Mouse (Mus musculus) midbrain, embryonic 13.5 days (tissue): ENCODE measurements at regions not wholly inside any gene's neighbourhood (a gene's known extent, or its start where the extent isn't known, plus 50 kb on each side); places are given as distances from the start of the nearest gene placed in this dataset.

Experiments
- ATAC-seq: fragments of 200-750 bp; cut with Nextera tagmentation; 2 replicates; pipeline ENCODE4 v1.8.0; 2017; ENCODE audit warnings: mild to moderate bottlenecking, moderate TSS enrichment, moderate library complexity
- H3K27ac ChIP-seq: fragments of 300-500 bp; sonication (generic); 2 replicates; pipeline ENCODE4 v1.5.1; 2015; ENCODE audit warnings: inconsistent platforms, mild to moderate bottlenecking, moderate library complexity
- H3K27me3 ChIP-seq: fragments of 300-500 bp; sonication (generic); 2 replicates; pipeline ENCODE4 v1.6.1; 2015; ENCODE audit warnings: mild to moderate bottlenecking, inconsistent platforms
- H3K36me3 ChIP-seq: fragments of 300-500 bp; sonication (generic); 2 replicates; pipeline ENCODE4 v1.6.1; 2015; ENCODE audit warnings: mild to moderate bottlenecking, inconsistent platforms
- H3K4me1 ChIP-seq: fragments of 300-500 bp; sonication (generic); replicated peaks from 2 replicates; pipeline ENCODE4 v1.6.1; 2015; ENCODE audit warnings: inconsistent platforms
- H3K4me2 ChIP-seq: fragments of 300-500 bp; sonication (generic); replicated peaks from 2 replicates; pipeline ENCODE4 v1.6.1; 2015; ENCODE audit warnings: moderate library complexity, mild to moderate bottlenecking, inconsistent platforms
- H3K4me3 ChIP-seq: fragments of 300-500 bp; sonication (generic); replicated peaks from 2 replicates; pipeline ENCODE4 v1.5.1; 2015; ENCODE audit warnings: mild to moderate bottlenecking, inconsistent platforms
- H3K9ac ChIP-seq: fragments of 300-500 bp; sonication (generic); replicated peaks from 2 replicates; pipeline ENCODE4 v1.6.1; 2015; ENCODE audit warnings: mild to moderate bottlenecking, inconsistent platforms
- H3K9me3 ChIP-seq: fragments of 300-500 bp; sonication (generic); 2 replicates; pipeline ENCODE4 v1.6.1; 2016; ENCODE audit warnings: mild to moderate bottlenecking, inconsistent platforms
- WGBS: fragments of 180-500 bp; shearing (Covaris S2); methylation state at CpG from one replicate; pipeline ENCODE4 v1.1.7; 2015; 5-methylcytosine and 5-hydroxymethylcytosine counted together

DNA sequence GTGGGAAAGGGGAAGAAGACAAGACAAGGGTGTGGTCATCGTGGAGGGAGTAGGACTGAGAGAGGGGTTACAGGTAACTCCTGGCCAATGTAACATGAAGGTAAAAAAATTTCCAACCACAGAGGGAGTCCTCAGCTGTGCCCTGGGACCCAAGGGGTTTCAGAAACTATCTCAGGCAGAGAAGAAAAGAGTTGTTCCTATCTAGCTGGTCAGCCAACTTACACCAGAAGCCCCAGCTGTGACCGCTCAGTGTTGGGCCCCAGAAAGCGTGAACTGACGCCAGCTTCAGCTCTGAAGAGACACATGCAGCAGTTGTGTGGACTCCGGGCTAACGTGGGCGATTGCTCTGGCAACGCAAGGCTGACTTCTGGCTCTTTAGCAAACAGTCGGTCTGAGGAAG lies 52.2 kb downstream of the Rhob start:
- no peak for ATAC-seq
- no peaks in the 10 kb centered on the region for H3K9me3 ChIP-seq
- 82% methylated on average over 9 of the region's 9 CpGs for WGBS
- peaks cover 11% of the 10 kb centered on the region; the same call in 1 of the 2 replicates for H3K4me1 ChIP-seq
- H3K27ac ChIP-seq = no peak overlapping the region
- H3K36me3 ChIP-seq = no peaks in the 10 kb centered on the region
- no peak overlapping the region for H3K4me2 ChIP-seq
- 0 out of 2 replicates have a peak, but pooled peaks cover 2% of the 10 kb centered on the region for H3K27me3 ChIP-seq
- no peak overlapping the region for H3K4me3 ChIP-seq
- no peak overlapping the region for H3K9ac ChIP-seq

DNA sequence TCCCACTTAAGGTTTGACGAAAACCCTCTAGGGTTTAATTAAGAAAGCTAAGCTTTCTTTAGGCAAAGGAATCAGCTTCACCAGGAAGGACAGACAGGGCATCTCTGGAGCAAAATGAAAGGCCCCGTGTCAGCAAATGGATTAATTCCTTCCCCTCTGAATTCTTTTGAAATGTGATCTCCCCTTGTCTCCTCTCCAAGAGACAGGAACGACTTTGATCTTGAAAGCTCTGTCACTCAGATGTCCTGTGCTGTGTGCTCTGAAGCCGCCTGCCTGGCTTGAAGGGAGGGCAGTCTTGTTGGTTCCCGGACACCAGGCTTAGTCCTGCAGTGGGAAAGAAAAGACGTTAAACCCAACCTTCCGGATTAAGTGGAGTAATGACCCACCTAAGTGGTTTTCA lies 52.8 kb downstream of the Rhob start:
- Histone ChIP-seq H3K4me1 (peaks cover 11% of the 10 kb centered on the region; the same call in 1 of the 2 replicates), H3K27me3 (0 out of 2 replicates have a peak, but pooled peaks cover 2% of the 10 kb centered on the region), H3K4me3 (no peak overlapping the region), H3K36me3 (no peaks in the 10 kb centered on the region), H3K9ac (no peak overlapping the region), H3K27ac (no peak overlapping the region), H3K4me2 (no peak overlapping the region), H3K9me3 (no peaks in the 10 kb centered on the region)
- 4% methylated on average over 7 of the region's 7 CpGs for WGBS
- peak; percentile 51; the same call in 1 of the 2 replicates for ATAC-seq

DNA sequence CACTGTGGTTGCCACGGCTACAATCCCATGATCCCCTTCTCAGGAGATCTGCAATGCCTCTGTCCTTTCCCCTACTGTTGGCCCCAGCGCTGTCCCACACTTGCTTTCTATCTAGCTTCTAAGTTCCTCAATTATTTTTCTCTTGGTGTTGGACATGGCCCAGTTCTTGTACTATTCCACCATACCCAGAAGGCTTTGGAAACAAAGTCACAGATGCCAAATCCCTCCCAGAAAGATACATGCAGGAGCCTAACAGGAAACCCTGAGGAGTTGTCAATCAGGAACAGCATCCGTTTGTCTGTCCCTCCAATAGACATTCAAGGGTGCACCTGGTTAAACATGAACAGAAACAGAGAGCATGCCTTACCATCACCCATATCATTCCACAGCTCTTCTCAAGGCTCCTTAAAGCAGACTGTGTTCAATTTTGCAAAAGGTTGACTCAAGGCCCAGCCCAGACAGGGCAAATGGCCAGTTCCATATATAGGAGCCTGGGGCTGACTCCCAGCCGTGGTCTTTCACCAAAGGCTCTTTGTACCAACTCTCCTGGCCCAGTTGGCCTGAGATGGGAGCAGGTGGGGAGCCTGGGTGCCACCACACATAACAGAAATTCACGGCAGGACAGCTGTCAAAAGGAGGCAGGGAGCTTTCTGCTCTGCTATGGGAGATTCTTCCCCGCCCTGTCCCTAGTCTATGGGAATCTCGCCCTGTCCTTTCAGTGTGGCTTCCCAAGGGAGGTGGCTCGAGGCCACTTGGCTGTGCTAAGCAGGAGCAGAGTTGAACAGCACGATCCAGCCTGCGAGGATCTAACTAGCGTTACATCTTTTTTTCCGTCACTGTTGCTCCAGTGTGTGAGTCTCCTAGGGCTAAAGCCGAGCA lies 54.6 kb downstream of the Rhob start:
- 75% methylated on average over 13 of the region's 13 CpGs for WGBS
- Histone ChIP-seq H3K27ac (no peak overlapping the region), H3K9ac (no peak overlapping the region), H3K4me1 (peaks cover 7% of the 10 kb centered on the region; the same call in 1 of the 2 replicates), H3K4me2 (no peak overlapping the region), H3K36me3 (no peaks in the 10 kb centered on the region), H3K27me3 (0 out of 2 replicates have a peak, but pooled peaks cover 2% of the 10 kb centered on the region), H3K4me3 (no peak overlapping the region), H3K9me3 (no peaks in the 10 kb centered on the region)
- ATAC-seq = no peak

DNA sequence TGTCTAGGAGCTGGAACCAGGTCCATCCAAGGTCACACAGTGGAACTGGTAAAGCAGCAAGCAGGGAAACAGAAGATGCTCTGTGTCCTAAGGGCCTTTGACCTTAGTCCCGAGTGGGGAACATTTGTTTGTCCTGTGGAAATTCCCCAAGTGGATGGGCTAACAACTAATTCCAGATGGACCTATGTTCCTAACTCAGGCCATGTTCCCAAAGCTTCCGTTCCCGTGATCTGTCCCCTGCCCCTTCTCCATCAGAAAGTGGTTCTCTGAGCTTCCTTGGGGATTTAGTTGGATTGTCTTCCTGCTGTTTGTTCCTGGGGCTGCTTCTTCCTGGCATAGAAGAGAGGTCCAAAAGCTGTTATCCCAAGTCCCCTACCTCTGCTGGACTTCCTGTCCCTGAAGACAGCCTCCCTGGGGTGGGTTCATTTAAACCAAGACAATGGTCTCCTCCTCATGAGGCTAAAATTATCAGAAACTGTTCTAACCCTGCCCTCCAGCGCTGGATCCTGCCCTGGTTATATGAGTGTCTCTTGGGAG lies 55.8 kb downstream of the Rhob start:
- H3K27ac ChIP-seq = no peak overlapping the region
- no peak overlapping the region for H3K9ac ChIP-seq
- WGBS = 73% methylated on average over 4 of the region's 4 CpGs
- peaks cover 7% of the 10 kb centered on the region; the same call in 1 of the 2 replicates for H3K4me1 ChIP-seq
- H3K9me3 ChIP-seq = no peaks in the 10 kb centered on the region
- H3K4me2 ChIP-seq = no peak overlapping the region
- H3K27me3 ChIP-seq = 0 out of 2 replicates have a peak, but pooled peaks cover 2% of the 10 kb centered on the region
- no peaks in the 10 kb centered on the region for H3K36me3 ChIP-seq
- no peak for ATAC-seq
- H3K4me3 ChIP-seq = no peak overlapping the region

DNA sequence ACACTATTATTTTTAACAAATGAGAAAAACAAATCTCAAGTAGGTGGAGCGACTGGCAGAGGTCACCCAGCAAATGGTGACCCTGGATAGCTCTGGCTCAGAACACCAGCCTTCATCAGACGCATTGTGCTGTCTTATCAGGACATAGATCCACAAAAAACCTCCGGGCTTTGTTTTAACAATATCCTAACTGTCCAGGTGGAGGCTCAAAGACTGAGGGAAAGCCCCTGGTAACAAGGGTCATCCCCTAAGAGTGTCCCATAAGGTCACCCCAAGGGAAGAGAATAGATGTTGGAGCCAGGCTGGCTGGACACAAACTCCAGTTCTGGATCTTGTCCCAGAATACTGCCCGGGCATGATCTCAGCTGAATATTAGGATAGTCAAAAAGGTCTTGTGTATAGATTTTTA lies 56.6 kb downstream of the Rhob start:
- no peak overlapping the region for H3K9ac ChIP-seq
- H3K27me3 ChIP-seq = 0 out of 2 replicates have a peak, but pooled peaks cover 2% of the 10 kb centered on the region
- no peaks in the 10 kb centered on the region for H3K36me3 ChIP-seq
- H3K4me2 ChIP-seq = no peak overlapping the region
- H3K9me3 ChIP-seq = no peaks in the 10 kb centered on the region
- WGBS = 89% methylated on average over 4 of the region's 4 CpGs
- H3K4me3 ChIP-seq = no peak overlapping the region
- ATAC-seq = no peak
- no peak overlapping the region for H3K27ac ChIP-seq
- H3K4me1 ChIP-seq = peaks cover 7% of the 10 kb centered on the region; the same call in 1 of the 2 replicates

DNA sequence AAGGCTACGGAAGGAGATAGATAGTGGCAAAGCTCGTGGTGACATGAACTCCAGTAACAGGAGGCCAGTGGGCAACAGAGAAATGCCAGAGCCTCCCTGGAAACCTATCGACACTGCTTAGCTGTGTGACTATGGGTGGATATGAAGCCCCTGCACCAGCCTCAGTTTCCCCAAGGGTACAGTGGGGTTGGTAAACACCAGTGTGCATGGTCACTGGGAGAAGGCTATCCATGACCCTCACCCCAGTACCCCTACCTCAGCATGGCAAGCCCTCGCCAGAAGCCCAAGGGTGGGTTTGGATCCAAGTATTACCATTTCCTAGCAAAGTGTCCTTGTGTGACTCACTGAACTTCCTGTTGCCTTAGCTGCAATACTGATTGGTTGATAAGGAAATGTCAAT lies 58.5 kb downstream of the Rhob start:
- ATAC-seq = no peak
- no peak overlapping the region for H3K9ac ChIP-seq
- WGBS = 90% methylated on average over 4 of the region's 4 CpGs

DNA sequence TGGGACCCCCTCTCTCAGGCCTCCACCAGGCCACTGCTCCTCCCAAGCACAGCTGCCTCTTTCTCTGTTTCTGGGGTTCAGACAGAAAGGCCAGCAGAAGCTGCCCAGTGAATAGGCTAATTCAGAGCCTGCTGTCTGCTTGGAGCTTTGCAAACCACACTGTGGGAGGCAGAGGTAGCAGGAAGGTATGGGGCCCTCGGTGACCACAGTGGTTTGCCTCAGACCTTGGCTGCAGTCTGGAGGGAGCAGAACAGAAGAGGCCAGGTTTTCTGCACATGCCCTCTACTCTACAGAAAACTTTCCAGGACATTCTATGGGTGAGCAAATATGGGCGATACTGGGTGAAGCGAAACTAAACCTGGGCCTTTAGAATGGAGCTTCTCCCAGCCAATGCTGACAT lies 59.4 kb downstream of the Rhob start:
- H3K27ac ChIP-seq = no peak overlapping the region
- H3K4me3 ChIP-seq = no peak overlapping the region
- 90% methylated on average over 3 of the region's 3 CpGs for WGBS
- H3K27me3 ChIP-seq = no peaks in the 10 kb centered on the region
- no peak overlapping the region for H3K9ac ChIP-seq
- no peaks in the 10 kb centered on the region for H3K36me3 ChIP-seq
- ATAC-seq = no peak
- H3K9me3 ChIP-seq = no peaks in the 10 kb centered on the region
- 0 out of 2 replicates have a peak, but pooled peaks cover 7% of the 10 kb centered on the region for H3K4me1 ChIP-seq
- no peak overlapping the region for H3K4me2 ChIP-seq

More for the DNA sequence above, 58.5 kb downstream of the Rhob start:
- H3K4me1 ChIP-seq = 0 out of 2 replicates have a peak, but pooled peaks cover 7% of the 10 kb centered on the region
- no peaks in the 10 kb centered on the region for H3K27me3 ChIP-seq
- H3K27ac ChIP-seq = no peak overlapping the region
- H3K9me3 ChIP-seq = no peaks in the 10 kb centered on the region
- H3K36me3 ChIP-seq = no peaks in the 10 kb centered on the region
- no peak overlapping the region for H3K4me2 ChIP-seq
- H3K4me3 ChIP-seq = no peak overlapping the region

DNA sequence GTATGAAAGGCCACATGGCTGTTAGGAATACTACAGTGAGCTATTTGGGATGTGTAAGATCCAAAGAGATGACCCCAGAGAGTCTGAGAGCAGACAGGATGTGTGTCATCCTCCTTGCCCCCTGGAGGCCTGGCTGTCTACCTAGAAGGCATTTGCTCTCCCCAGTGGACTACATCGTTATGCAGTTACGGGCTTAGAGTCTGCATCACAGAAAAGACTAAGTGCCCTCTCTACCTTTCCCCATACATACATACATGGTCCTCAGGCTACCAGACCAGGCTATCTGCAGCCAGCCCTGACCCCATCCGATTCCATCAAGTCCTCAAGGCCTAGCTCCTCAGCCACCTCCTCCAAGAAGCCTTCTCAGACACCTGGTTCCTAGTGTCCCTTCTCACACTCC lies 59.9 kb downstream of the Rhob start:
- Histone ChIP-seq H3K27me3 (no peaks in the 10 kb centered on the region), H3K4me3 (no peak overlapping the region), H3K4me1 (0 out of 2 replicates have a peak, but pooled peaks cover 7% of the 10 kb centered on the region), H3K4me2 (no peak overlapping the region), H3K36me3 (no peaks in the 10 kb centered on the region), H3K27ac (no peak overlapping the region), H3K9ac (no peak overlapping the region), H3K9me3 (no peaks in the 10 kb centered on the region)
- WGBS = 74% methylated on average over 3 of the region's 3 CpGs
- ATAC-seq = no peak

DNA sequence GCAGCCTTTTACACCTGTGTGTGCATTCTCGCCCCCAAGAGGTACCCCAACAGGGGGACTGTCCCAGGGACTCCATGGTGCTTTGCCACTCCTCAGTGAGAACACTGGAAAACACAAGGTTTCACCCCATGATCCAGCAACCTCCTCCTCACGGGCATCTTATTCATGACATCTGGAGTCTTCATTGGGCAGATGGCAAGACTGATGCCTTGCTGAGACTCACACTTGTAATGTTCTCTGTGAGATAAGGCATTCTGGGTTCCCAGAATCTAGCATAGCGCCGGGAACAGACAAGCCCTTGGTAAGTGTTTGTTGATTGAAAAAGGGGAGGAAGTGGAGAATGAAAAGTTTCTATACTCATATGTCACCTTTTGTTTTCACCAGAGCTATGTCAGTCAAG lies 60.3 kb downstream of the Rhob start:
- Histone ChIP-seq H3K27me3 (no peaks in the 10 kb centered on the region), H3K9me3 (no peaks in the 10 kb centered on the region), H3K4me2 (no peak overlapping the region), H3K36me3 (no peaks in the 10 kb centered on the region), H3K4me1 (0 out of 2 replicates have a peak, but pooled peaks cover 7% of the 10 kb centered on the region), H3K27ac (no peak overlapping the region), H3K9ac (no peak overlapping the region), H3K4me3 (no peak overlapping the region)
- ATAC-seq = no peak
- WGBS = 79% methylated on average over 4 of the region's 4 CpGs

DNA sequence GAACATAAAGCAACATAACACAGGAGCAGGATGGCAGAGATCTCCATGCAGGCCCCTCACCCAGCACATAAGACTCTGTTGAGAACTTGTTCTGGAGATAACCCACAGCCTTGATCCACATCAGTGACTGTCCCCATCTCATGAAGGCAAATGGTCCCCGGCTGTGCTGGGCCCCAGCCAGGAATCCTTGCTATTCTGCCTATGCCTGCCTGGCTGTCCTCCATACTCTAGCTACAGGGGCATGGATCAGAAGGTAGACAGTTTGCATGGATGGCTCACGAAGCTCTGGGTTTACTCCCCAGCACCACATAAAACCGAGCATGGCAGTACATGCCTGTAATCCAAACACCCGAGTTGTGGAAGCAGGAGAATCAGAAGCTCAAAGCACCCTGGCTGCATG lies 61.2 kb downstream of the Rhob start:
- WGBS = 85% methylated on average over 4 of the region's 4 CpGs
- H3K9ac ChIP-seq = no peak overlapping the region
- no peaks in the 10 kb centered on the region for H3K27me3 ChIP-seq
- no peak overlapping the region for H3K27ac ChIP-seq
- no peak overlapping the region for H3K4me2 ChIP-seq
- H3K4me3 ChIP-seq = no peak overlapping the region
- no peaks in the 10 kb centered on the region for H3K36me3 ChIP-seq
- H3K4me1 ChIP-seq = 0 out of 2 replicates have a peak, but pooled peaks cover 7% of the 10 kb centered on the region
- ATAC-seq = no peak
- no peaks in the 10 kb centered on the region for H3K9me3 ChIP-seq

DNA sequence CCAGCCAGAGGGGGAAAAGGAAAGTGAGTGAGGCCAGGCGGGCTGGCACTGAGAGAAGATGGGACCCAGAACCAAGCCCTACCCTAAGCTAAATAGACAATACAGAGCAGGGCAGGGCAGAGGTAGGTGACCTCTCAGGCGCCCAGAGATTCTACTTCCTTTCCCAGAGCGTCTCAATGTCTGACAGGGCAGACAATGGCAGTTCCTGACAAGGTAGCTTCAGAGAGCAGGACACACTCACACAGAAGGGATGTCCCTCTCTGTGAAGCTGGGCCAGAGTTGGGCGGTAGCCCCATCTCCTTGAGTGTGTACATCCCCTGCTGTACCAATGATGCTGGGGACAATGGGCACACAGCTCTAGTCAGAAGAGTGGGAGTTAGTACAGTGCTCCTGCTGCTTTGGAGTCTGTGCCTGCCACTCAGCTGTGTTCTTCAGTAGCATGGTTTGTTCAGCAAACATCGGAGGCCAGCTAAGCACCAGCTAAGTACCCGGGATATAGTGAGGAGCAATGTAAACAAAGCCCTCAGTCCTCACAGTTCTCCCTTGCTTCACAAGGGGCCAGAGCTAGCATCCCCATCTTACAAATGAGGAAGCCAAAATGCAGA lies 62.7 kb downstream of the Rhob start:
- H3K27ac ChIP-seq = no peak overlapping the region
- no peak overlapping the region for H3K4me2 ChIP-seq
- H3K4me1 ChIP-seq = peaks cover 15% of the 10 kb centered on the region
- no peaks in the 10 kb centered on the region for H3K9me3 ChIP-seq
- WGBS = 63% methylated on average over 6 of the region's 6 CpGs
- ATAC-seq = 0 out of 2 replicates have a peak, but pooled peaks have one; percentile 28
- H3K4me3 ChIP-seq = no peak overlapping the region
- H3K27me3 ChIP-seq = no peaks in the 10 kb centered on the region
- H3K9ac ChIP-seq = no peak overlapping the region; the same call in 1 of the 2 replicates
- no peaks in the 10 kb centered on the region for H3K36me3 ChIP-seq

DNA sequence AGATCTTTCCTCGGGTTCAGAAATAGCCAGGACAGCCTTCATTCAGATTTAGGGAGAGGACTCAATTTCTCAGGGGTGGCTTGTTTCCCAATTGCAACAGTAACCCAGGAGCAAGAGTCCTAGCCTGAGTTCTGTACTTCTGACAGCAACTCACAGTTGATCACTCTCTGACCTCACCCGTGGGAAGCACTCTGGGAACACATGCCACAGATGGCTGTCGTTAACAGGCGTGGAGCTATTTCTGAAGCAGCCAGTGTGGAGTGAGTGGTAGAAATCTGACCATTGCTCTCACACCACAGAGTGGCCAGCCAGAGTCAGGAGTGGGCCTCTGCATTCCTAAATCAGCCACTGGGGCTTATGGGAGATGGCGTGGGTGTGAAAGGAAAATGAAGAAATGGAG lies 63.3 kb downstream of the Rhob start:
- no peaks in the 10 kb centered on the region for H3K9me3 ChIP-seq
- no peaks in the 10 kb centered on the region for H3K27me3 ChIP-seq
- H3K27ac ChIP-seq = no peak overlapping the region
- H3K4me1 ChIP-seq = peaks cover 18% of the 10 kb centered on the region
- ATAC-seq = no peak
- no peak overlapping the region for H3K4me2 ChIP-seq
- H3K36me3 ChIP-seq = no peaks in the 10 kb centered on the region
- 73% methylated on average over 5 of the region's 5 CpGs for WGBS
- no peak overlapping the region for H3K4me3 ChIP-seq
- H3K9ac ChIP-seq = no peak overlapping the region
